Mouse (Mus musculus): Measurements from ENCODE around the gene Pcdh17. TPM values are rescaled to one million over a fixed set of nuclear protein-coding genes. Genes with fewer than 3 reads are reported as not detected.

Gene Pcdh17
- polyA plus RNA-seq, 1 experiment: 1.4 TPM

DNA sequence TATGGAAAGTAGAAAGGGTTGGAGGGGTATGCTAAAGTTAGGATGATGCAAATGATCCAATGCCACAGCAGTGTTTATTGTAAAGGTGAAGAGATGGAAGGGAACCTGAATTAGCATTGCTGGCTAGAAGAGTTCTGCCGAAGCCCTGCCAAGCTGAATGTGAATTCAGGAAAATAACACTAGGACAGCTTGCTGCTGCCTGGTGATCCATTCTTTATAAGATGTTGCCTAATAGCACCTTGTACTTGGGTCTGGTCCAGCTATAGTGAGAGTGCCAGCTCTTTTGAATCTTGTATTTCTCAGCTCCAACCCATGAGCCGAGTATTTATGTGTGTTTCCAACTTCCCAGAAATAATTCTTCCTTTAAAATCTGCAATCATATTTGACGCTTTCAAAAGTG, 98.5 kb downstream of the Pcdh17 start:
- Histone ChIP-seq H3K4me1 (ENCODE audit: control insufficient read depth, insufficient read depth, insufficient read length) (no peaks in the 10 kb centered on the region), H3K27ac (ENCODE audit: insufficient read depth, low read length) (no peak overlapping the region), H3K4me3 (ENCODE audit: extremely low read depth, insufficient read depth, insufficient read length) (no peak overlapping the region), H3K27me3 (ENCODE audit: control insufficient read depth, insufficient read depth, low read length) (no peaks in the 10 kb centered on the region), H3K36me3 (ENCODE audit: control insufficient read depth, insufficient read depth, low read length) (no peaks in the 10 kb centered on the region)
- 84% methylated on average over 3 of the region's 3 CpGs for WGBS
- DNase-seq (ENCODE audit: low read depth in 1 of 2, low spot score in 2 of 2): no peak
- TF ChIP-seq CTCF (IDR thresholded peaks at IDR 0.05; ENCODE audit: extremely low read depth, insufficient read depth, insufficient read length, insufficient replicate concordance) (no peak), POLR2A (IDR thresholded peaks at IDR 0.05; ENCODE audit: low read depth, low read length) (no peak)

DNA sequence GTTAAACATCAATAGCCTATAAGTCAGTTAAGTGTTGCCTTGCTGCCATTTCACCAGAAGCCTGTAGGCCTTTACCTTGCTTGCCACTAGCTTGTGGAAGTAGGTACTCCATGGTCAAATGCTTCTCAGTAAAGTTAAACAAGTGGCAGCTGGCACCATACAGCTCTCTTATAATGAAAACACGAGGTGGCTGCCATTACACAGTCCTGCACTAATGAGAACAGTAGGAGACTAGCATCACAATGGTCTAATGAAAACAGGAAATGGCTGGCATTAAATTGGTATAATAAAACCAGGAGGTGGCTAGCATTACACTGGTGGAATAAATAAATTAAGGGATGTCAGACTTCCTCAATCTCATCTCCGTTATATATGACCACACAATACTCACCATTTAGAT, 102.6 kb downstream of the Pcdh17 start:
- 58% methylated on average over 2 of the region's 2 CpGs for WGBS
- no peaks in the 10 kb centered on the region for H3K27me3 ChIP-seq (ENCODE audit: control insufficient read depth, insufficient read depth, low read length)
- H3K4me1 ChIP-seq (ENCODE audit: control insufficient read depth, insufficient read depth, insufficient read length): no peaks in the 10 kb centered on the region
- no peak for TF ChIP-seq POLR2A (IDR thresholded peaks at IDR 0.05; ENCODE audit: low read depth, low read length)
- DNase-seq (ENCODE audit: low read depth in 1 of 2, low spot score in 2 of 2): no peak
- no peaks in the 10 kb centered on the region for H3K36me3 ChIP-seq (ENCODE audit: control insufficient read depth, insufficient read depth, low read length)
- H3K4me3 ChIP-seq (ENCODE audit: extremely low read depth, insufficient read depth, insufficient read length): no peak overlapping the region
- H3K27ac ChIP-seq (ENCODE audit: insufficient read depth, low read length): no peak overlapping the region

DNA sequence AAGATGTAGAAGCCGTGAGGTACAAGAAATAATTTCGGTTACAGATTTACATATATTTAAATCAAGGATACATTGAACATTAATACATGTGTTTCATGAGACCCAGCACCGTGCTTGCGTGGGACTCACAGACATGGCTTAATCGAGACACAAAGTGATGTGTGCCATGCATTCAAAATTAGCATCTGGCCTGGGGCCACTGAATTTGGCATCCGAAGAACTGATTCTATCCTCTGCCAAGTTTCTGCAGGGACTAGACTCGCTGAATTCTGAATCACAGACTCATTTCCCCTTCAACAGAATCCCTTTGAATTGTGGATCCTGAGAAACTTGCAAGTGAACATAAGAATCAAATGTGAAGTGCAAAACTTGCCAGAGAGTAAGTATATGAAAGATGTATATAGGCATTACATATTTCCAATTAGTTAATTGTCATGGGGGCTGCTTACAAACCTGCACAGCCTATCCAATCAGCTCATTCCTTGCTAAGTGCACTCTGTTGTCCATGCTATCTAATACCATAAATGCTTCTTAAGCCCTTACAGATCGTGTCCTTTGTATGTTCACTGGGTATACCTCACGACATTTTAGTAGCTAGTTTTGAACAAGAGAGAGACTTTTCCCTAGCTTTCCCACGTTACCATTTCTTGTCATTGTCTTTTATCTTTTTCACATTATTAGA, 104.3 kb downstream of the Pcdh17 start:
- Histone ChIP-seq H3K4me1 (ENCODE audit: control insufficient read depth, insufficient read depth, insufficient read length) (no peaks in the 10 kb centered on the region), H3K27me3 (ENCODE audit: control insufficient read depth, insufficient read depth, low read length) (no peaks in the 10 kb centered on the region), H3K36me3 (ENCODE audit: control insufficient read depth, insufficient read depth, low read length) (no peaks in the 10 kb centered on the region), H3K27ac (ENCODE audit: insufficient read depth, low read length) (no peak overlapping the region), H3K4me3 (ENCODE audit: extremely low read depth, insufficient read depth, insufficient read length) (no peak overlapping the region)
- no peak for DNase-seq (ENCODE audit: low read depth in 1 of 2, low spot score in 2 of 2)
- TF ChIP-seq POLR2A (IDR thresholded peaks at IDR 0.05; ENCODE audit: low read depth, low read length): no peak
- TF ChIP-seq CTCF (IDR thresholded peaks at IDR 0.05; ENCODE audit: extremely low read depth, insufficient read depth, insufficient read length, insufficient replicate concordance): no peak
- WGBS: 85% methylated on average over 10 of the region's 10 CpGs

DNA sequence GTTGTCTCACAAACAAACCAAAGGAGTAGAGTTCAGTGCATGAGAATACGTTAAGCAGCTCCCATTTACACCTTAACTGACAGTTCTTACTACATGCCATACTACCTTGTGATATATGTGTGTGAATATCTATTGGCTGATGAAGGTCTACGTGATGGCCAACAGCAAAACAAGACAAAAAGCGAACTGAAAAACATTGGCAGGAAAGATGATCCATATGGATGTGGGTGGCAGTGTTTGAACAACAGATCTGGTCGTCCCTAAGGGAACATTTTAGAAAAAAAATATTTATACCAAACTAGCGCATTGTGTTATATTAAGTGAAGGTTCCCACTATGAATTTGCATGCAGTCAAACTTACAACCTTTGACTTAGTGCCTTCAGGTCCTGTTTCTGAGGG, 108.2 kb downstream of the Pcdh17 start:
- no peak for DNase-seq (ENCODE audit: low read depth in 1 of 2, low spot score in 2 of 2)
- no peak overlapping the region for H3K27ac ChIP-seq (ENCODE audit: insufficient read depth, low read length)
- no peaks in the 10 kb centered on the region for H3K36me3 ChIP-seq (ENCODE audit: control insufficient read depth, insufficient read depth, low read length)
- WGBS: 89% methylated on average over 5 of the region's 5 CpGs
- no peak overlapping the region for H3K4me3 ChIP-seq (ENCODE audit: extremely low read depth, insufficient read depth, insufficient read length)
- H3K27me3 ChIP-seq (ENCODE audit: control insufficient read depth, insufficient read depth, low read length): no peaks in the 10 kb centered on the region
- no peaks in the 10 kb centered on the region for H3K4me1 ChIP-seq (ENCODE audit: control insufficient read depth, insufficient read depth, insufficient read length)
- TF ChIP-seq CTCF (IDR thresholded peaks at IDR 0.05; ENCODE audit: extremely low read depth, insufficient read depth, insufficient read length, insufficient replicate concordance) (no peak), POLR2A (IDR thresholded peaks at IDR 0.05; ENCODE audit: low read depth, low read length) (no peak)

DNA sequence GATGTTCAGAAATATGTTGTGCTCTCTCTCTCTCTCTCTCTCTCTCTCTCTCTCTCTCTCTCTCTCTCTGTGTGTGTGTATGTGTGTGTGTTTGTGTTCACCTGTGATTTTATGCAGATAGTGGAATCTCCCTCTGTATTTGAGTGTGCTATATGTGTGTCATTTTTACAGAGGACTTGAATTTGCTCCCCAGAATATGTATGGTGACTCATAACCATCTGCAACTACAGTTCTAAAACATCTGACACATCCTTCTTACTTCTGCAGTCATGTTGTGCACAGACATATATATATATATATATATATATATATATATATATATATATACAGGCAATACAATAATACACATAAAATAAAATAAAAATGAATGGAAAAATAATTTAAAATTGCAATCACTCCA, 127.7 kb downstream of the Pcdh17 start:
- TF ChIP-seq POLR2A (IDR thresholded peaks at IDR 0.05; ENCODE audit: low read depth, low read length) (no peak), CTCF (IDR thresholded peaks at IDR 0.05; ENCODE audit: extremely low read depth, insufficient read depth, insufficient read length, insufficient replicate concordance) (no peak)
- no peak overlapping the region for H3K27ac ChIP-seq (ENCODE audit: insufficient read depth, low read length)
- no peak overlapping the region for H3K4me3 ChIP-seq (ENCODE audit: extremely low read depth, insufficient read depth, insufficient read length)
- H3K36me3 ChIP-seq (ENCODE audit: control insufficient read depth, insufficient read depth, low read length): no peaks in the 10 kb centered on the region
- no peaks in the 10 kb centered on the region for H3K4me1 ChIP-seq (ENCODE audit: control insufficient read depth, insufficient read depth, insufficient read length)
- DNase-seq (ENCODE audit: low read depth in 1 of 2, low spot score in 2 of 2): no peak
- H3K27me3 ChIP-seq (ENCODE audit: control insufficient read depth, insufficient read depth, low read length): no peaks in the 10 kb centered on the region
